Mouse (Mus musculus) layer of hippocampus, adult 18-20 months (tissue): Measurements from ENCODE around the gene Jmjd8. TPM values are rescaled to one million over a fixed set of nuclear protein-coding genes. Genes with fewer than 3 reads are reported as not detected.
"Not testable (repeated sequence)": the region's sequence is repeated elsewhere in the genome, so short reads cannot be mapped to it uniquely, and the experiment has no call there.

Experiments used
- DNase-seq, 2 experiments: peaks; one replicate each; pipeline ENCODE4 v3.0.0; 2022; ENCODE audit warnings: low spot score in 2 of 2
- long read RNA-seq: library from polyadenylated mRNA; stranded (forward); transcript quantifications from one replicate; pipeline ENCODE4 v2.0.0, GENCODE M21; 2021
- total RNA-seq, 2 experiments: library from RNA; stranded (reverse); gene quantifications; 2 replicates each; pipeline ENCODE4 v1.2.3; 2021

The Jmjd8 gene
- total RNA-seq = 10 to 100 TPM; 52.7 to 55.5 TPM
- long read RNA-seq, transcript Jmjd8-205 (9 exons, 2,268 nt) = major isoform, 21 of 37 reads
- long read RNA-seq, partial matches to known transcripts = 3 of 37 reads
- long read RNA-seq, other reads (novel, unspliced or antisense) = 13 of 37 reads

DNA sequence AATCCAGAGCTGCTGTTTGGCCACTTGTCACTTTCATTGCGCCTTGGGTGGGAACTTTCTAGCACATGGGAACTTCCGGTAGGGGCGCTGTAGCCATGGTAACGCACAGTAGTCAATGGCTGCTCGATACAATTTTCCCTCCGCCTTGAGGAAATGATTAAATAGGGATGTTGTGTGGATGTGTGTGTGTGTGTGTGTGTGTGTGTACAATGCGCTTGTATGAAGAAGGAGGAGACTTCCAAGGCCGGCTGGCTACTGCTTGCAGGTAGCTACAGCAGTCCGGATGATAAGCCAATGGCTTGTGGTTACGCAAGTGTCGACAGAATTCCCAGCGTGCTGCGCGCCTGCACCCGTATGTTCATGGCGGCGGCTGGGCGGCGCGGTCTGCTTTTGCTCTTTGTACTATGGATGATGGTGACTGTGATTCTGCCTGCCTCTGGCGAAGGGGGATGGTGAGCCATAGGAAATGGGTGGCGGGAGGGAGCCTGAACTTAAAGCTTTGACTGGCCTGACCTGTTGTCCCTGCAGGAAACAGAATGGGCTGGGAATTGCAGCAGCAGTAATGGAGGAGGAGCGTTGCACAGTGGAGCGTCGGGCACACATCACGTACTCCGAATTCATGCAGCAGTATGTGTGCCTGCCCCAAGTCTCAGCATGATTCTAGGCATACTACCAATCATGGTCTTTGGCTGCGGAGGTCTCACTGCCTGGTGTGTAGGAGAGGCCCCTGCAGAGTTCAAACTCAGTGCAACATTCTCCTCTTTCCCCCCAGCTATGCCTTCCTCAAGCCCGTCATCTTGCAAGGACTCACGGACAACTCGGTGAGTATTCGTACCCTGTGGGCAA, at the start of gene Jmjd8:
Gene Jmjd8 (plus strand): TSS at position 156 of the 846 bp plus-strand sequence.
- DNase-seq = peak; percentile 73 to 92

DNA sequence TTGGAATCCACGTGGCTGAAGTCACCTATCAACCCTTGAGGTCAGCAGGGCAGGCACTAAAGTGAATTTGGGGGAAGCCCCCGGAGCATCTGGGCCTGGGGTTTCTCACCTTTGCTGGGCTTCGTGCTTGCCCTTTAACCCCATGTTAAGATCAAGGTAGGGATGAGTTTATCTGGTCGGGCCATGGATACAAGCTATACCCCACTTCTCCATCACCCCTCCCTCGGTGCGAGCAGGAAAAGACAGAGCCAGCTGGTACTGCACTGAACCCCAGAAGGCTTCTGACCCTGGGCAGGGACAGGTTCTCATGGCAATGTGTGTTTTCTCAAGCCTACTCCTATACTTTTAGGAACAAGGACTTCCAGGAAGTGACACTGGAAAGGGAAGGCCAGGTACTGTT, 47.3 kb upstream of the Jmjd8 start:
- DNase-seq = no peak

DNA sequence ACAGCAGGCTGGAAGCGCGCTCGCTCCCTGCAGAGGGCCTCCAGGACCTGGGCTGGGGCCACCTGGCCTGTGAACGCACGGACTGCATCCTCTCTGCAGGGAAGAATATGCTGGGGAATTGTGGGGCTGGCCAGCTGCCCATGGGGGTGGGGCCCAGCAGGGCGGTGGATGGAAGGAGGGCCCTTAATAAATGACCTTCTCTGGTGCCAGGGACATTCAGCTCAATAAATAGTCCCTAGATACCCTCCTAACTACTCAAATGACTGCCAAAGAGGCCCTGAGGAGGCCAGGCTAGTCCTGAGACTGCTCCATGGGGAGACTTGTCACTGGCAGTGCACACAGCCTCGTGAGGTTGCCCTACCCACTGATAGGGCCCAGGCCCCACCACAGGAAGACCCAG, 45.6 kb upstream of the Jmjd8 start:
- DNase-seq = no peak

DNA sequence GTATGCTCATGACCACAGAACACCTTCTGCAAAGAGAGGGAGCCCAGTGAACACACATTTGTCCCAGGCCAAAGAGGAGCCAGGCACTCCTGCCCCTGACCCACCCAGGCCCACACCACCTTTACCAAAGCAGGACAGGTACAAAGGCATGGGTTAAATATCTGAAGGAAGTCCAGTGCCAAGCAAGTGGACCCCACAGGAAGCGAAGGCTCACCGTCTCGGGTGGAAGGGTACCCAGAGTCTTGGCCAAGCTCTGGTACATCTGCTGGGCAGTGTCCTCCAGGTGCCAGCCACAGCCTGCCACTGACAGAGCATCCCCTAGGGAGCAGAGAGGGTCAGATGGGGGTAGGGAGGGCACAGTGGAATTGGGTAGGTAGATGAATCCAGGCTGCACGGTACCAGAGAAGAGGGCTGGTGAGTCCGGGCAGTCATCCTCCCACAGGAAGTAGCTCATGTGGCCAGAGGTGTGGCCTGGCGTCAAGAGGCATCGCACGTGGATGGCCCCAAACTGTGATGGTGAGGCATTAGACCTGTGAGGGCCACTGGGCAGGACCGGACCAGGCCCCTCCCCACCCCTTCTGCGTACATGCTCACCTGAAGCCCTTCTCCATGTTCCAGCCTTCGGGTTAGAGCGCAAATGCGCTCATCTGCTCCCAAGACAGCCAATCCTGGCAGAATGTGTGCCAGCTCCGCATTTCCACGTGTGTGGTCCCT, 44.6 kb upstream of the Jmjd8 start:
- no peak for DNase-seq

DNA sequence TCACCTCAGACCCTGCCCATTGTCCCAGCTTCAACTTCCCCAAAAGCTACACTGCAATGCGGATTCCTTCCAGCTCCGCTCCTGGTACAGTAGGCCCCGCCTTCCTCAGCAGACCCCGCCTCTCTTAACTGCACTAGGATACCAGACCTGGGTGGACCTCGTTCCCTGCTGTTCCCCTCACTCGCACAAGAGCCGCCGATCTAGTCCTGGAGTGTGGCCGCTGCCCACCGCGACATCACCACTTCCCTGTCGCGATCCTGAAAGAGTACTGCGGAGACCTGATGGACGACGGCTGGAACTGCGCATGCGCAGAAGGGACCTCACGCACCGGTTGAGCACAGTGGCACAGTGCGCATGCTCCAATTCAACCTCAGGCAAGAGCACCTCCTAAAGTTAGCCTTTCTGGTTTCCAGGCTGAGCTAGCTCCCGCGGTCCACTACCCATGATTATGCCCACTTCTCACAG, 43.4 kb upstream of the Jmjd8 start, which contains the start of gene Haghl:
Gene Haghl (minus strand): TSS at position 393 of the 465 bp plus-strand sequence.
- peak; percentile 92 to 98 for DNase-seq

DNA sequence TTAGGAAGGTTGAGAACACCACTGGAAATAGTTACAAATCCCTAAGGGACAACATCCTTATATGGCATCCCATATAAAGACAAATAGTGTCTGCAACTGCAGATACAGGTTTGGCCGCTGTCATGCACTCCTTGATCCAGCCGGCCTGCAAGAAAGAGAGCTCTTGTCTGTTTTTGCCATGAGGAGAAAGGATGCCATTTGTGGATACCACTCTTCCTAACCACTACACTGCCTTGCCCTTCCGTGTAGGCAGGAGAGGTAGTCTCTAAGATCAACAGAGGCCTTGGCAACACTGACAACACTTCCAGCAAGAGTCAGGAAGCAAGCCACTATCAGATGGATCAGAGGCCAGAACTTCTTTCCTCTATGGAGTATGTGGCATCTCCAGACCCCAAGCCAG, 42.4 kb upstream of the Jmjd8 start, which contains the start of gene Ccdc78:
Gene Ccdc78 (plus strand): TSS at position 301 of the 400 bp plus-strand sequence.
- DNase-seq = no peak

DNA sequence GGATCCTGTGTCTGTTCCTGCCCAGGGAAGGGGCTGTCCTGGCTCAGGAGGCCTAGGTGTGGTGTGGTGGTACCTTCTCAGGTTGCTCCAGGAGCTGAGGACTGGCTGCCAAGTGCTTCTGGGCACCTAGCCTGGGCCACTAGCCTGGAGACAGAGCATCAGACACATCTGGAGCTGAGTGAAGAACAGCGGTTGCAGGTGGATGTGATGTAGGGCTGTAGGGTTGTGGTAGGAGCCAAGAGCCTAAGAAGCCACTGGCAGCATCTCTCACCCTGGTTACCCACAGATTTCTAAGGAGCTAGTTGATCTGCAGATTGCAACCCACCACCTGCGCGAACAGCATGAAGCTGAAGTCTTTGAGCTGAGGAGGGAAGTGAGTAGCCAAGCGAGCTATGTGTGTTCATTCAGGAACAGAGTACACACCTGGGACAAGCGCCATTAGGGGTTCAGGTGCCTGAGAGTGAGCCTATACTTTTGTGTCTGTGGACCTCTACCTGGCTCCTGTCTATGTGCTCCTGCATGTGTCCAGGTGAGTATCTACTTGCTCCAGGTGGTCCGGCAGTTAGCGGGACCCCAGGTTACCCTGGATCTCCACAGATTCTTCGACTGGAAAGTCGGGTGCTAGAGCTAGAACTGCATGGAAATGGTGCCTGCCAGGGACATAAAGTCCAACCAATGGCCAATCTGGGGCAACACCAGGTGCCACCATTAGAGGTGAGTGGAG, 41.7 kb upstream of the Jmjd8 start:
- DNase-seq = no peak

DNA sequence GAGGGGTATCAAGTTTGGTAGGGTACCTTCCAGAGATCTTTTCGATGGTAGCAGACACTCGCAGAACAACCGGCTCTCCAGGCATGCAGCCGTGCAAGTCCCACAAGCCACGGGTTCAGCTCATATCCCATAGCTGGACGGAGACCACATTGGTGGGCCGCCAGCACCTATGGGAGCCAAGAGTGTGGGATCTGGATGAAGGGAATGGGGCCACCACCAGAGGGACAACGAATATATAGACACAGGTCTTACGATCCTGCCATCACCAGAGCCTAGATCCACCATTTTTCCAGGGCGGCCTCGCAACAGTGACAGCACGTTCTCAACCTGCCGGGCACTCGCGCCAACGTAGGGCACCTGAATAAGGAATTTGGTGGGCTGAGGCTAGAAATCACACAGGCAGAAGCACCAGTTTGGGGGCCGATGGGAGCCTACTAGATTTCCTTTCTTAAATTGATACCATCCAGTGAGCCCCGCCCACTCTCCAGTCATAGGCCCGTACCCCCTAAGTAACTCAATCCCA, 37.3 kb upstream of the Jmjd8 start:
- no peak for DNase-seq

DNA sequence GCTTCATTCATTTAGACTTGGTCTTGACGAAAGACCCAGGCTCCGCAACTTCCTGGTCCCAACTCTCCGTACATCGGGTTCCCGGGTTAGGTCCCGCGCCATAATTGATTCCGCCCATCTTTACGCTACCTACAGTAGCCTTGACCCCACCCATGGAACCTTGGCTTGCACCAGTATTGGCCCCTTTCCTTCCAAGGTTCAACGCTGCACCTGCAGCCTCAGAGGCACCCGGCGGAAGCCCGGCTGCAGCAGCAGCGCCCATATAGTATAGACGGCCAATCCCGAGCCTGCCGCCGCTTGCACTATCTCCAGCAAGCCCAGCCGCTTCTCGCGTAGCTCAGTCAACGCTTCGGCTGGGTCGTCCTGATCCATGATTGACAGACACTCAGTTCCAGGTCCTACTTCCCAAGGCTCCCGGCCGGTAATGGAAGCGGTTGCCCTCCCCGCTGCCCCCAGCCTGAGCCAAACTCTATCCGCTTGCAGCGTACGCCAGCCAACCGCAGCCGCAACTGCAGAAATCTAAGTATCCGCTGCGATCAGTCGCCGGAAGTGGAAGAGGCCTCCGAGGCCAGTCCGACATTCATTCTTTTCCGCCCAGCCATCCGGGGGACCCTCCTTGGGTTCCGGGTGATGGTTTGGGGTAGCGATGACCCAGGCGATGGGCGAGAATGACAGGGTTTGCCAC, 36.7 kb upstream of the Jmjd8 start:
- DNase-seq = peak; percentile 72 to 83

DNA sequence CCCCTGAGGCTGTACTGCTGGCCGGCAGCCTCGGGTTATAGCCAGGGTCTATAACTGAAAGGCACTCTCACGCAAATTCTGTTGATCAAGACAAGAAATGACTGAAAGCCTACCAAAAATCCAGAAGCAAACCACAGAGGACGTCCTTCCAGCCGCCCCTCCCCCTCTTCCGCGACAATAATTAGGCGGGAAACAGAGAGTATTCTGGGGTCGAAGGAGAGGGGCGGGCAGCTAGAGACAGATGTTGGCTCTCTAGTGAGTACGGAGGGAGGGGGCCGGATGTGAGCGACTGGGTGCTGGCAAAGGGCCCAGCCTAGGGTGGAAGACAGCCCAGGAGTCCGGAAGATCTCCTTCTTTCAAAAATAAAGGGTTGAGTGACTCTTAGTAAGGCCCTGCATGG, 36.1 kb upstream of the Jmjd8 start, which contains the start of gene Fam173a:
Gene Fam173a (minus strand): TSS at position 287 of the 400 bp plus-strand sequence.
- DNase-seq = peak in 1 of 2 experiments; percentile 70

DNA sequence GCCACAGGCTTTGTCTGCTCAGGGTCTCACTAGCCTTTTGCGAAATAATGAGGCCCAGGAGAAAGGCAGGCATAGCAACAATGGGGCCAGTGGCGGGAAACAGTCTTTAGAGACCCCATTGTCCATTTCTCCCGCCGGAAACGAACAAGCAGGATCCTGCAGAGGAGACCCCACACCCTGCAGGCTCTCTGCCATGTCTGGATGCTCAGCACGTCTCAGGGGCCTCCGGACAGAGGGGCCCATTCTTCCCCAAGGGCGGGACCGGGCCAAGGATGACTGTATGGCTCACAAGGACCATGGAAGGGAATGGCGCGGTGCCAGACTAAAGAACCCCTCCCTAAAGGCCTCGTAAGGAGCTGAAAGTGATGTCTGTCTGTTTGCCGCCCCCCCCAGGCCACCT, 34.5 kb upstream of the Jmjd8 start:
- no peak for DNase-seq

DNA sequence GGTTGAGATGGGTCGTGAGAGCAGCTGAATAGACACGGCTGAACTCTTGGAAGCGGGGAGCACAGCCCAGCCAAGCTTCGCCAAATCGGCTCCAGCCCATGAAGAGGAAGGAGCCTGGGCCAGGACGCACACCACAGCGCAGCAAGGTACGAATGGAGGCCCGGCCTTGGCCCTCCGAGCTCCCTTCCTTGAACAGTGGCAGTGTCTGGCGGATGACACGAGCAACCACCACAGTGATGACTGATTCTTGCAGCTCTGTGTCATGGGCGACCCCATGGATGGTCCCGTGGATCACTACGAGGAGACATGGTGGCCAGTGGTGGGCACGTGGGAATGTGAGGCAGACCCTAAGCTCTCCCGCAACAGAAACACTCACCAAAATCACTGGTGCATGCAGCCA, 33.7 kb upstream of the Jmjd8 start:
- no peak for DNase-seq

DNA sequence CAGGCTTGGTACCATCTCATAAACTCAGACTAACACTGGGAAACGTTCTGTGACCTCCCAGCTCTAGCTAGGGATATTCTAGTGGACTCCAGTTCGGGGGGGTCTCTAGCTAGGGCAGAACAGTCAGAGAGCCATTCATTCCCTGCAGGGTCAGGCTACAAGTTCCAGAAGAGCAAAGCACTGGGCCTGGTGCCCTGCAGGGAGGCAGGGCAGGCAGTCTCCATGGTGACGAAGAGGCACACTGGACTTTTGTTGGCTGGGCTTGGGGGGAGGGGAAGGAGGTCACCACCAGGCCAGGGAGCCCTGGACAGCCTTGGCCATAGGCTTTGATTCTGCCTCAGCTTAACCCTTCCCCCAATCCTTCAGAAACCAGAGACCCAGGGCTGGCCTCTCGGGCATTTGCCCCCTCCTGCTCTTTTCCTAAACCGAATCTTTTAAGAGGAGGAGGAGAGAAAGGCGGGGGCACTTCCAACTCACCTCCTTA, 33.0 kb upstream of the Jmjd8 start, which contains the start of gene AC134908.4:
Gene AC134908.4 (minus strand): TSS at position 51 of the 484 bp plus-strand sequence.
- peak in 1 of 2 experiments; percentile 72 for DNase-seq

DNA sequence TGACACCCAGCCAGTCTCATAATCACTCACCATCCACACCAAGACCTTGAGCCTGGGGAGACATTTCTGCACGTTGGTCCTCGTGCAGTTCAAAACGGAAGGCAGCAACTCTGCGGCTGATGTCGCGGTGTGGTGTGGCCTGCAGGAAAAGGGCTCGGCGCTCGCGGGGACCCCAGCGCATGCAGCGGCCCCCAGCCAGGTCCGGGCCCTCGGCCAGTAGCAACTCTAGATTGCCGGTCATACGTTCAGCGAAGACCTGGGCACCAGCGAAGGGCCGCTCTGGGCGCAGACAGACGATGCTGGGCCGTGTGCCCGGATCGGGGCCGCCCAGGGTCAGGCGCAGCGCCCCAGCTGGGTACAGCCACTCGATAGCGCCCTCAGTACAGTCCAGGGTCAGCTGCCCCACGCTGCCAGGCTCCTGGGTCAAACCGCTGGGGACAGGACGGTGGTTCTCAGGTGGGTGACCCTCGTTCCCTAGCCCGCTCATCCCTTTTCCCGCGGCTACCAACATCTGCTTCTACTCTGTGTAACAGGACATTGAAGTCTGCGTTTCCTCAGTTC, 32.4 kb upstream of the Jmjd8 start:
- DNase-seq = no peak

DNA sequence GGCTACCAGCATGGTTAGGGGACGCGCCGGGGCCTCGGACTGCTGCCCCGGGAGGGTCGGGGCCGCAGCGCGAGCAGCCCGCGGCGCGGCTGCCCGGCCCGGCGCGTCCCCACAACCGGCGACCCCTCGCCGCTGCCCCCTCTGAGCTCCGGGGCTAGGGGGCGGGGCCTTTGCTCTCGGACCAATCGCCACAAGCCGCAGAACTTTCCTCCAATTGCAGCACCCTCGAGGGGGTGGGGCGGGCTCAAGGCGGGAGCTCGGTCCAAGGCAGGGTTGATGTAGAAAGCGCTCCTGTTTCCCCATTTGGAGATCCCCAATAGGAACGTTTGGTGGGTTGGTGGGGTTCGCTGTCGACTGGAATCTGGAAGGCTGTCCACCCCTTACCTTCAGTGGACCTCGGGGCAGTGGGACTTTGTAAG, 31.7 kb upstream of the Jmjd8 start, which contains the start of gene Metrn:
Gene Metrn (minus strand): TSS at position 186 of the 419 bp plus-strand sequence.
- peak; percentile 67 for DNase-seq

DNA sequence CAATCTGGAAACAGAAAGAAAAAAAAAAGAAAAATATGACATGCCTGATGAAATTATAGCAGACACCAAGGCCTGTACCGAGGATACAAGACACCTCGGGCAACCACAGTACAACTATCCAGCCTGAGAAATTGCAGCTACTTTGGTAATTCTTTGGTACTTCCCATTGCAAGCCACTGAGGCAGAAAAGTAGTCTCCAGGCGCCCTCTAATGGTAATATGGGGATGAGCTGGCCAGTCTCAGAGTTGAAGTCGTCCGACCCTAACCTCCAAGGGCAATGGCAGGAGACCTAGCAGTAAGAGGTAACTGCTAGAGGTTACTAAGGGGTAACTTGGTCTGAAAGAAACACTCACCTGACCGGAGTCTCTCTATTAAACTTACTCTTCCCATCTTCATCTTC, 27.6 kb upstream of the Jmjd8 start:
- peak in 1 of 2 experiments; percentile 87 for DNase-seq

DNA sequence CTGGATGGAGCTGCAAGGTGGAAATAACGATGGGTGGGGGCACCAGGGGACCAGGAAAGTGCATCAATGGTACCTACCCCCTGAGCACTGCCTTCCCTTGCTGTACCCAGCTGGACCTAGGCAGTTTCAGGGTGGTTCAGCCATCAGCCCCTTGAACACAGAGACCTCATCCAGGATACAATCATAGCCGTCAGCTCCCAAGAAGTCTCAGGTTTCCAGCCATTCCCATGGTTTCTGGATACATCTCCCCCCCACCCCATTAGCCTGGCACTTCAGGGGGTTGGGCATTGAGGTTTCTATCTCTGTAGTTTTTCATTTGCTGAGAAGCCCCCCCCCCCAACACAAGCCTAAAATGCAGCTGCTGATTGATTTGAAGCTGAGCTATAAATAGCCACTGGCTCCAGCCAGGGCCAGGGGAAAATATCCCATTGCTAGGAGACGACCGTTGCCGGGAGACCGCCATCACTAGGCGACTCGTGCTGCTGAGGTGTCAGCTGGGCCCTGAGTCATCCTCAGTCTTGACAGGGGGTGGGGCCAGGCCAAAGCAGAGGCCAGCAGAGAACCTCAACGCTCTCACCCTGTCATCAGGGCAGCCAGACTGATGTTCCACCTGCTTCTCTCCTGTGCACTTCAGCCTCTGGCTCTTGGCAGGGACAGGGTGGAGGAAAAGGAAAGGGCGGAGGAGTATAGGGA, 25.7 kb upstream of the Jmjd8 start:
- DNase-seq = peak; percentile 90 to 92

DNA sequence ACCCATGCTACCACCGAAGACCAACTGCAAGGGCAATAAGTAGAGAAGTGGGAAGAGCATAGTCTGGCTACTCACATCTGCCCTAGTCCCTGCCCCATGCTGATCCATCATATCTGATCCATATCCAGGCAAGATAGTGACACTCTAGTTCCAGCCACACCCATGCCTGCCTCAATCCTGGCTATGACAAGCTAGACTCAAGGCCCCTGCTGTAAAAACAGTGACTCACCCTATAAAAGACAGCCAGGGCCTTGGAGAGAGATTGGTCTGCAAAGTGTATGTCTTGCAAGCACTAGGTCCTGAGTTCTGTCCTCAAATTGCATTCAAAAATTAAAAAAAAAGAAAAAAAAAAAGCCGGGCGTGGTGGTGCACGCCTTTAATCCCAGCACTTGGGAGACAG, 22.2 kb upstream of the Jmjd8 start:
- DNase-seq = no peak

DNA sequence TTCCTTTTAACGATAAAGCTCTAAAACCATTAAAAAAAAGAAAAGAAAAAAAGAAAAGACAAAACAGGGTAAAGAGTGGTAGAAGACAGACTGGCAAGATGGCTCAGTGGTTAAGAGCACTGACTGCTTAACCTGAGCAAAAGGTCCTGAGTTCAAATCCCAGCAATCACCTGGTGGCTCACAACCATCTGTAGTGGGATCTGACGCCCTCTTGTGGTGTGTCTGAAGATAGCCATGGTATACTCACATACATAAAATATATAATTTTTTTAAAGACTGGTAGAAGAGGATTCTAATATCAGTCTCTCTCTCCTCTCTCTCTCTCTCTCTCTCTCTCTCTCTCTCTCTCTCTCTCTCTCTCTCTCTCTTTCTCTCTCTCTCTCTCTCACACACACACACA, 21.2 kb upstream of the Jmjd8 start:
- DNase-seq = not testable (repeated sequence)
